ENCODE assay signal across 26 mouse cellular contexts in the genomic region with DNA sequence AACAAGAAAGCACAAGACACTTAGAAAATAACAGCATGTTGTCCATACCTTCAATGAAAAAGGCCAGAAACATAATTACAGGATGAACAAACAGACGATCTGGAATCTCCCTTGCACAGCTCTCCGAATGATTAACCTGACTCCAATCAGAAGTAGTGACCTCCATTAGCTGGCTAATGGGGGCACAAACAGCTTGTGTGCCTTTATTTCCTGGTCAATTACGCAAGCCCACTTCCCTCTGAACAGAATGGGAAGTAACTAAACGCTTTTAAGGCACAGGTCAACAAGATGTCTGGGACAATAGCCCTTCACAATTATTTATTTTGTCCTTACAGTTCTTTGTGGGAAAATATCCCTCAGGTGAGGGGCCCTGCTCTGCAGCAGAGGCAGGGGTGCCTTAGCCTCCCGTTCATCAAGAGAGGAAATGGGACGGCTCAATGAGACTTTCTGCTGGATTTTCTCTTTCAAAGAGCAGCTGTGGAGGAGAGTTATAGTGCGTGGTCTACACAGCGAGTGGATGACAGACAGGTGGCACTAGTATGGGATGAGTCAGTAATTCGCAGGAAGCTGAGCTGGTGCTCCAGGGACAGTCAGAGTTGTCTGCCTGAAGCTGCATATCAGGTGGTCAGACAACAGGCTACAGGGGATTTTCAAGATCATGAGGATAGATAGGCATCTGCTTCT. TPM values are rescaled to one million over a fixed set of nuclear protein-coding genes. Genes with fewer than 3 reads are reported as not detected.
DNase-seq lines count a peak whose midpoint lies in the region; ATAC-seq and TF ChIP-seq lines count a peak whose summit lies in the region.
"Had no signal": no experiment of that assay in that cellular context is flagged by ENCODE, and none has a peak within 500 bp of the region (broad histone marks: within the 10 kb centered on the region; RNA-seq: fewer than 3 reads in every experiment).

No protein-coding gene starts in this region.

- no peak for TF ChIP-seq CTCF in stomach, postnatal 0 days (IDR thresholded peaks at IDR 0.05; ENCODE audit: low read depth)

- H3K9ac ChIP-seq in kidney, embryonic 15.5 days: no peak overlapping the region
- no peak overlapping the region for H3K9ac ChIP-seq in stomach, embryonic 15.5 days
- no peak overlapping the region for H3K9ac ChIP-seq in stomach, postnatal 0 days (ENCODE audit: low read length)
- H3K9ac ChIP-seq: forebrain, postnatal 0 days; heart, embryonic 15.5 days; hindbrain, embryonic 12.5 days; lung, embryonic 15.5 days had no signal

- peaks cover 5% of the 10 kb centered on the region; the same call in 1 of the 2 replicates for H3K4me1 ChIP-seq in kidney, embryonic 15.5 days
- H3K4me1 ChIP-seq in stomach, embryonic 15.5 days: no peaks in the 10 kb centered on the region
- no peaks in the 10 kb centered on the region for H3K4me1 ChIP-seq in stomach, postnatal 0 days (replicated peaks; ENCODE audit: control insufficient read depth, insufficient read depth)
- H3K4me1 ChIP-seq: heart, embryonic 15.5 days; hindbrain, embryonic 12.5 days; lung, embryonic 15.5 days had no signal

- peak; percentile 58; the same call in 1 of the 2 replicates for ATAC-seq in kidney, embryonic 15.5 days (replicated peaks; ENCODE audit: low FRiP score)
- no peak for ATAC-seq in stomach, embryonic 15.5 days (ENCODE audit: insufficient read depth, low FRiP score, low read depth)
- no peak for ATAC-seq in stomach, postnatal 0 days (ENCODE audit: low FRiP score, low TSS enrichment)
- peak; percentile 93 for ATAC-seq in granulocyte monocyte progenitor cell, adult 5-6 weeks (replicated peaks; ENCODE audit: poor library complexity, severe bottlenecking)
- no peak for ATAC-seq in inflammation-experienced regulatory T-cells, adult 6 months
- ATAC-seq: forebrain, postnatal 0 days; hindbrain, postnatal 0 days had no signal

- H3K27me3 ChIP-seq in kidney, embryonic 15.5 days: no peaks in the 10 kb centered on the region
- H3K27me3 ChIP-seq in stomach, embryonic 15.5 days (replicated peaks): no peaks in the 10 kb centered on the region
- H3K27me3 ChIP-seq in stomach, postnatal 0 days (ENCODE audit: control insufficient read depth, insufficient read depth, low read length): no peaks in the 10 kb centered on the region
- H3K27me3 ChIP-seq: heart, embryonic 15.5 days; hindbrain, embryonic 12.5 days; lung, embryonic 15.5 days had no signal

- H3K4me2 ChIP-seq in kidney, embryonic 15.5 days: no peak overlapping the region
- H3K4me2 ChIP-seq in stomach, embryonic 15.5 days: no peak overlapping the region
- H3K4me2 ChIP-seq in stomach, postnatal 0 days (replicated peaks; ENCODE audit: low read depth): no peak overlapping the region
- H3K4me2 ChIP-seq: heart, embryonic 15.5 days; hindbrain, embryonic 12.5 days; liver, embryonic 11.5 days; lung, embryonic 15.5 days had no signal

- 50% methylated on average over 9 of the region's 9 CpGs for WGBS in kidney, embryonic 15.5 days
- WGBS in stomach, embryonic 15.5 days: 52% methylated on average over 9 of the region's 9 CpGs
- WGBS in stomach, postnatal 0 days: 51% methylated on average over 9 of the region's 9 CpGs

- H3K4me3 ChIP-seq in kidney, embryonic 15.5 days (replicated peaks): no peak overlapping the region
- no peak overlapping the region for H3K4me3 ChIP-seq in stomach, embryonic 15.5 days (replicated peaks)
- no peak overlapping the region for H3K4me3 ChIP-seq in stomach, postnatal 0 days (ENCODE audit: low read depth, low read length)
- H3K4me3 ChIP-seq: erythroblast, embryonic 14.5 days; heart, embryonic 15.5 days; hindbrain, embryonic 12.5 days; lung, embryonic 15.5 days had no signal

- H3K9me3 ChIP-seq in kidney, embryonic 15.5 days (replicated peaks): no peaks in the 10 kb centered on the region
- no peaks in the 10 kb centered on the region for H3K9me3 ChIP-seq in stomach, embryonic 15.5 days
- H3K9me3 ChIP-seq in stomach, postnatal 0 days (ENCODE audit: control insufficient read depth, low read length): no peaks in the 10 kb centered on the region
- H3K9me3 ChIP-seq: heart, embryonic 15.5 days; hindbrain, embryonic 12.5 days; lung, embryonic 15.5 days had no signal

- TF ChIP-seq EP300 in stomach, postnatal 0 days (optimal IDR thresholded peaks at IDR 0.05): no peak

- no peaks in the 10 kb centered on the region for H3K36me3 ChIP-seq in kidney, embryonic 15.5 days
- H3K36me3 ChIP-seq in stomach, embryonic 15.5 days: no peaks in the 10 kb centered on the region
- H3K36me3 ChIP-seq in stomach, postnatal 0 days (ENCODE audit: control insufficient read depth, insufficient read depth, low read length): no peaks in the 10 kb centered on the region
- H3K36me3 ChIP-seq: heart, embryonic 15.5 days; hindbrain, embryonic 12.5 days; lung, embryonic 15.5 days had no signal

- no peak for DNase-seq in kidney, adult 11 months
- no peak for DNase-seq in stomach, postnatal 0 days (ENCODE audit: low spot score)
- no peak for DNase-seq in ovary, postnatal 10 days (ENCODE audit: low spot score)
- DNase-seq: adrenal gland, adult 8-10 months; B cell, adult 2 months; cerebellum, adult 11 months; cerebellum, adult 9-10 months; forebrain, postnatal 0 days; kidney, adult 2 months; layer of hippocampus, postnatal 36 days; midbrain, embryonic 14.5 days; retina, postnatal 1 day; right cerebral cortex, postnatal 14 days; thymus, adult 18-20 months; thymus, postnatal 25 days had no signal

- 0 out of 2 replicates have a peak overlapping the region, but pooled peaks have one; percentile 27 for H3K27ac ChIP-seq in kidney, embryonic 15.5 days
- 0 out of 2 replicates have a peak overlapping the region, but pooled peaks have one; percentile 12 for H3K27ac ChIP-seq in stomach, embryonic 15.5 days
- no peak overlapping the region for H3K27ac ChIP-seq in stomach, postnatal 0 days (replicated peaks)
- H3K27ac ChIP-seq: heart, embryonic 15.5 days; hindbrain, embryonic 12.5 days; hindbrain, postnatal 0 days; lung, embryonic 15.5 days had no signal

RNA-seq across cellular contexts. Expression of a gene that starts 14.3 kb away (rescaled TPM):
- polyA plus RNA-seq in kidney, embryonic 15.5 days (2015; fragmentation: Nextera tagmentation; extraction: Ambion mirVana): 0.44 and 0.45 TPM in 2 replicates
- polyA plus RNA-seq in stomach, embryonic 15.5 days (2015; fragmentation: Nextera tagmentation; extraction: Ambion mirVana): 0.54 and 0.61 TPM in 2 replicates
- 0.30 and 0.39 TPM in 2 replicates for polyA plus RNA-seq in stomach, postnatal 0 days (2015; fragmentation: Nextera tagmentation; extraction: Ambion mirVana)
- total RNA-seq in granulocyte monocyte progenitor cell, adult 5-6 weeks (2014; fragmentation: Nextera tagmentation): 5.0 and 6.3 TPM in 2 replicates
- 4.3 and 8.8 TPM in 2 replicates for total RNA-seq in granulocyte monocyte progenitor cell, adult 5-6 weeks (2017)
- 10 to 100 TPM; 17.7 to 30.1 (median 22.4) TPM for polyA plus RNA-seq in inflammation-experienced regulatory T-cells, adult 6 months (2017; shearing (Covaris generic))
- polyA plus RNA-seq: erythroblast, embryonic 14.5 days; forebrain, embryonic 11.5 days; hindbrain, embryonic 12.5 days had no signal

Comparison
In these comparisons a context has a peak if more than half of its experiments do, and no peak if none do; other contexts are left out.
1. ATAC-seq: peak in kidney, embryonic 15.5 days (single experiment) and granulocyte monocyte progenitor cell, adult 5-6 weeks (single experiment); none in stomach, embryonic 15.5 days (single experiment), stomach, postnatal 0 days (single experiment) and inflammation-experienced regulatory T-cells, adult 6 months (single experiment).
2. RNA of a gene that starts 14.3 kb away (polyA plus RNA-seq): 17.7 to 30.1 TPM in inflammation-experienced regulatory T-cells, adult 6 months; 0.54 to 0.61 TPM in stomach, embryonic 15.5 days, 0.44 to 0.45 TPM in kidney, embryonic 15.5 days and 0.30 to 0.39 TPM in stomach, postnatal 0 days; every median in the first group is over 10 times any median in the second.